Mouse (Mus musculus) common myeloid progenitor, adult 5-6 weeks (primary cell): ENCODE data around the gene Ttll6. TPM values are rescaled to one million over a fixed set of nuclear protein-coding genes. Genes with fewer than 3 reads are reported as not detected.
A peak's percentile ranks its signal among the peaks of the same experiment; 100 is the strongest.
"Not testable (repeated sequence)": the region's sequence is repeated elsewhere in the genome, so short reads cannot be mapped to it uniquely, and the experiment has no call there.

ENCODE experiments used
- ATAC-seq: replicated peaks from 2 replicates; pipeline ENCODE4 v1.8.0; 2016; ENCODE audit warnings: low read depth, mild to moderate bottlenecking, moderate TSS enrichment, inconsistent platforms; ENCODE audit not compliant: poor library complexity, severe bottlenecking
- total RNA-seq: library from RNA; stranded (forward); fragments of 200-1000, 187-1606 nt; gene quantifications from 2 replicates; pipeline ENCODE4 v1.2.3, GENCODE M21; 2017

Ttll6 gene
- not detected in 2 replicates for total RNA-seq

DNA sequence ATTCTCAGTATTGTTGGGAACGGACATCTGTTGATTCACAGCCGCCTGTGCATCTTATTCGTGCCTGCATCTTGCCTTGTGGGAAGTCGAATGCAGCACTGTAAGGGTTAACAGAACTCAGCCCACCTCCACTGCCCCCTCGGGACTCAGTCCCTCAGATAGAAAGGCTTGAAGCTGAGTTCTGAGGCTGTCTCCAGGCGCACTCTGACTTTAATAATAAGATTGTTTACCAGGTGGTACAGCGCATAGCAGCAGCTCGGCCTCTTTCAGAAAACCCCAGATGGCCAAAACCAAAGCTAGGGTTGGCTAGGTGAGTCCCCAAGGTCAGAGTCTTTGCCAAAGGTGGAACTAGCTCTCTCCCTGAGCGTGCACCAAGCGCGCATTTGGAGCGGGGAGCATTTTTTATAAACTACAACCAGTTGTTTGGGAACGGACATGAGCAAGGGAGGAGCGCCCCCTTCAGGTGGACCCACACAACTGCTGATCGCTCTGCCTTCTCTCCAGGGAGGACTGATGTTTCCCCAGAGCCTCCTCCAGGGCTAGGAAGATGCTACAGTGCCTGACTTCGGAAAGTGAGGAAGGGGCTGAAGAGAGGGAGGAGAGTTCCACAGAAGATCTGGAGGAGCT is at the start of gene Ttll6:
Gene Ttll6 (plus strand): TSS at position 548 of the 627 bp plus-strand sequence.
- ATAC-seq, result peak; percentile 72; the same call in 1 of the 2 replicates

DNA sequence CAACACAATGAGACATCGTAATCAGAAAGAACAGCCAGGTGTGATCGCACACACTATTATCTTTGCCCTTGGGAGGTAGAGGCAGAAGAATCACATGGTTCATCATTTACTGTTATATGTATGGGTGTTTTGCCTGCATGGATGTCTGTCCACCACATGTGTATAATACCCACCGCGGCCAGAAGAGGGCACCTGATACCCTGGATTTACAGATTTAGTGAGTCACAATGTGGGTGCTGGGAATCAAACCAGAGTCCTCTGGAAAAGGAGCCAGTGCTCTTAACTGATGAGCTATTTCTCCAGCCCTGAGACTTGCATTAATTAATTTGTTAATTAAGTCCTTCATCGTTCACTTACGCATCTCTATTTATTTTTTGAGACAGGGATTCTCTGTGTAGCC is 45.6 kb upstream of the Ttll6 start:
- ATAC-seq, result no peak

DNA sequence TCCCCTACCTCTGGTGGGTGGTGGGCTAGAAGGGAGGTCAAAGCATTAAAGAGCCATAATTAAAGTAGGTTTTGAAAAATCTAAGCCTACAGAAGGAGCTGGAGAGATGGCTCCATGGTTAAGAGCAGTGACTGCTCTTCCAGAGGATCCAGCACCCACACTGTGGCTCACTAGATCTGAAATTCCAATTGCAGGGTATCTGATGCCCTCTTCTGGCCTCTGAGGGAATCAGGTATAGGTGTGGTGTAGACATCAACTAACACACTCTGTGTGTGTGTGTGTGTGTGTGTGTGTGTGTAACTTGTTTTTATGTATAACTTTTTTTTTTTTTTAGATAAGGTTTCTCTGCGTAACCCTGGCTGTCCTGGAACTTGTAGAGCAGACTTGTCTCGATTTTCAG is 42.5 kb upstream of the Ttll6 start:
- ATAC-seq, result no peak

DNA sequence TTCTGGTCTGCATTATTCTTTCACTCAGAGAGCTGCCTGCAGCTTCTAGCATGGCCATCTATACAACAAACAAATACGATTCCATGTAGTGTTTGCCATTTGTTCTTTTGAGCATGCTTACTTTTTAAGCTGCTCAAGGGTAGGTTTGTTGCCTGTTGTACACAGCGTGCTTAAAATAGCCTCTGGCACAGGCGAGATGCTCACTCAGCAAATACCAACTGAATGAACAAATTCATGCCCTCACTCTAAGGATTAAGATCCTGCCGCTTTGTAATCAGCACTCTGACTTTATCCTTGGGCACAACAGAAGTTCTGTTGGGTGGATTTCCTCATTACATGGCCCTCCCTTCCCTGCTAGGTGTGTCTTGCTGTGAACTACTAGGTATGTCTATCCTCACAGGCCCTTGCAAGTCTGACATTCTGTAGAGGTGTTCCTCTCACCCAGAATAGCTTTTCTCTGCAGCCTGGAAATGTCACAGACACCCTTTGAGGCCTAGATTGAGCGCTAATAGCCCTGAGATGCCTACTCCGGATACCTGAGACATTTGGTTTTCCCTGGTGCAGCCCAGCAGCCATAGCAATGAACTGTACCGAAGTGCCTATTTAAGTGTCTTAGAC is 40.8 kb upstream of the Ttll6 start:
- ATAC-seq, result no peak

DNA sequence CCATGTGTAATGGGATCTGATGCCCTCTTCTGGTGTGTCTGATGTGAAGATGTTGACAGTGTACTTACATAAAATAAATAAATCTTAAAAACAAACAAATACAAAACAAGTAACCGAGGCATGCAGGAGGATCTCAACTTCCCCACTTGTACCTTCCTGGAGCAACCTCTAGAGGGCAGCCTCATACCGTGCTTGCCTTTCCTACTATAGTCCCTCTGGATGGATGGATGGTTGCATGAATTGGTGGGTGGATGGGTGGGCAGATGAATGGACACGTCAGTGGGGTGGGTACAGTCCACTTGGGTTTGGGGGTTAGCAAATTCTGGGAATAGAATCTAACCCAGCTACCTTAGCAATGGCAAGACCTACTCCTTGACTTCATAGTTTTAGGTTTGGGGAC is 40.2 kb upstream of the Ttll6 start:
- peak; percentile 77 for ATAC-seq

DNA sequence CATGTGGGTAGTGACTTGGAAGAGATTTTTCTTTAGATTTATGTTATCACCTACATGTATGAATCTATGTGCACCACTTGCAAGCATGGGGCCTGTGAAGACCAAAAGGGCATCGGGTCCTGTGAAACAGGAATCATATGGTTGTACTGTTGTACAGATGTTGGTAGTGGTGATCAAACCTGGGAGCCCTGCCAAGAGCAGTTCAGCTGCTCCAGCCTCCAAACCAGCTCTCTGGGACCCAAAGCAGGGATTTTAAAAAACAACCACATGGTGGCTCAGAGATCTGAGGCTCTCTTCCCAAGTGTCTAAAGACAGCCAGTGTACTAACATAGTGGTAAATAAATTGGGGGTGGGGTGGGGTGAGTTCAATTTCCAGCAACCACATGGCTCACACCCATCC is 25.2 kb upstream of the Ttll6 start:
- ATAC-seq, result no peak

DNA sequence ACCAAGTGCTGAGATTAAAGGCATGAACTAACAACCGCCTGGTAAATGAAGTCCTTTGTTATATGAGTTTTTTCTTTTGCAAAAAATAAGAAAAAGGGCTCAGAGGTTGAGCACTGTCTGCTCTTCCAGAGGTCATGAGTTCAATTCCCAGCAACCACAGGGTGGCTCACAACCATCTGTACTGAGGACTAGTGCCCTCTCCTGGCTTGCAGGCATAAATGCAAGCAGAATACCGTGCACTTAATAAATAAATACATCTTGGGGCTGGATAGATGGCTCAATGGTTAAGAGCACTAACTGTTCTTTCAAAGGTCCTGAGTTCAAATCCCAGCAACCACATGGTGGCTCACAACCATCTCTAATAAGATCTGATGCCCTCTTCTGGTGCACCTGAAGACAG is 22.6 kb upstream of the Ttll6 start:
- ATAC-seq, result not testable (repeated sequence)

DNA sequence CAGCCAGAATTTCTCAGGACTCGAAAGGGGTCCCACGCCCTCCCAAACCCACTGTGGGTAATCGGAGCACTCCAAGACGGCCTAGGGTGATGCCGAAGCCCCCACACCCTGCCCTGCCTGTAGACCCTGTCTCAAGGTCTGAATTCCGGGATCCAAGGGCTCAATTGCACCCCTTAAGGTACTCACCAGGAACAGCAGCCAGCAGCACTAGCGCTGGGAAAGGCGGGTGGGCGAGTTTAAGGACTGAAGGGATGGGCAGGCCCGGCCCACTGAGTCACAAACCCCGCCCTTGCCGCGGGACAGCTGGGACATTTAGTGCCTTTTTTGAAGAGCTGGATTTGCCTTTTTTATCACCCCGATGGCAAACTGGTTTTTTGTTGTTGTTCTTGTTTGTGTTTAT is 21.8 kb upstream of the Ttll6 start, which contains the start of gene Calcoco2:
Gene Calcoco2 (minus strand): TSS at position 214 of the 400 bp plus-strand sequence.
- ATAC-seq, result no peak

DNA sequence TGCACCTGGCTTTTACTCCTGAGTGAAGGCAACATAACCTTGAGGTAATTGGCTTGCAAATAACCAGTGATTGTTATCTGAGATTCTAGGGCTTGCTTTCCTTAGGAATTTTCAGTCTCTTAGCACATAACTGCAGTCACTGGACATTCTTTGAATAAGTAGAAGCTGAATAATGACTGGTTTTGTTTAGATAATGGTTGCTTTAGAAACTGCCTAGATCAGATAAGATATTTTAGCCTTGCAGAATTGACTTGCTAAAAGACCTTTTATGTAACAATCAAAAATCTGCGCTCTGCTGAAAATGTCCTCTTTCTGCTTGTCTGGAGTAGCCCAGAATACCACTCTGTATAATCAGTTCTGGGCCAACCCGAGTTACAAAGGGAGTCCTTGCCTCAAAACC is 19.5 kb upstream of the Ttll6 start:
- ATAC-seq, result no peak

DNA sequence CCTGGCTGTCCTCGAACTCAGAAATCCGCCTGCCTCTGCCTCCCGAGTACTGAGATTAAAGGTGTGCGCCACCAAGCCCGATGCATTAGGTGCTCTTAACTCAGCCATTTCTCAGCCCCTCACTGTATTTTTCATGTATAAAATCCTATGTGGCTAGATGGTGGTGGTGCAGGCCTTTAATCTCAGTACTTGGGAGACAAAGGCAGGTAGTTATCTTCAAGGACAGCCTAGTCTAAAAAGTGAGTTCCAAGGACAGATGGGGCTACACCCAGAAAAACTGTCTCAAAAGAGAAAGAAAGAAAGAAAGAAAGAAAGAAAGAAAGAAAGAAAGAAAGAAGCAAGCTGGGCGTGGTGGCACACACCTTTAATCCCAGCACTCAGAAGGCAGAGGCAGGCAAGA is 18.2 kb upstream of the Ttll6 start:
- ATAC-seq, result no peak

DNA sequence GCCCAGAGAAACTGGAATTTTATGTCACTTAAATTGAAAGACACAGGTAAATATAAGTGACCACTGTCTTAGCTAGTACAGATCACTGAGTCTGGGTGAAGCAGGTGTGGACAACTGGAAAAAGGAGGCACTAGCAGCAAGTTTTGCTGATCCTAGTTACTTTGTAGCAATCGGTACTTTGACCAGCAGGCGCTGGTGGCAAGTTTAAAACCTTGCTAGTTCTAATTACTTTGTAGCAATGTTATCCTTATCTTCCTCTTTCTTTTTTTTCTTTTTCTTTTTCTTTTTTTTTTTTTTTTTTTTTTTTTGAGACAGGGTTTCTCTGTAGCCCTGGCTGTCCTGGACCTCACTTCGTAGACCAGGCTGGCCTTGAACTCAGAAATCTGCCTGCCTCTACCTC is 17.5 kb upstream of the Ttll6 start:
- ATAC-seq, result no peak

DNA sequence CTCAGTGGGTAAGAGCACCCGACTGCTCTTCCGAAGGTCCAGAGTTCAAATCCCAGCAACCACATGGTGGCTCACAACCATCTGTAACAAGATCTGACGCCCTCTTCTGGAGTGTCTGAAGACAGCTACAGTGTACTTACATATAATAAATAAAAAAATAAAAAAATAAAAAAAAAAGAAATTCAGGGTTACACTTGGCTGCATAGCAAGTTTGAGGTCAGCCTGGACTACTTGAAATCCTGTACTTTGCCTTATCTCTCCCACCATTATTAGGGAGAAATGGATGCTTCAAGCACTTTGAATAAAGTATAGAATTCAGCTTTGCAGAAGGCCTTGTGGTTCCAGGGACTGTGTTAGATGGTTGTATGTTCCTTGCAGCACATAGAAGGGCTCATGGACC is 16.7 kb upstream of the Ttll6 start:
- not testable (repeated sequence) for ATAC-seq

DNA sequence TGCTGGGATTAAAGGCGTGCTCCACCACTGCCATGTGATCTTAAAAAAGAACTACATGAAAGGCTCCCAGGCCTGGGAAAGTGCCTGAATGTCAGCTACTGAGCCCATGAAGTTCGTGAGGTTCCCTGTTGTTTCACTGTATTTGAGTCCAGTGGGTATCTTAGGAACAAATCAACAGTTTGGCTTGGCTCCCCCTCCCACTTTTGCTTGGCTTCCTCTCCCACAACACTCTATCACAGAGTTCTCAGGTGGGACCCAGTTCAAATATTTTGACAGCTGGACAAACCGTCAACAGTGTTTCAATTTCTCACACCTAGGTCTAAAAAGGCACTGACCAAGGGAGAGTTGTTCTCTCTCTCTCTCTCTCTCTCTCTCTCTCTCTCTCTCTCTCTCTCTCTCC is 14.2 kb upstream of the Ttll6 start:
- ATAC-seq, result no peak

DNA sequence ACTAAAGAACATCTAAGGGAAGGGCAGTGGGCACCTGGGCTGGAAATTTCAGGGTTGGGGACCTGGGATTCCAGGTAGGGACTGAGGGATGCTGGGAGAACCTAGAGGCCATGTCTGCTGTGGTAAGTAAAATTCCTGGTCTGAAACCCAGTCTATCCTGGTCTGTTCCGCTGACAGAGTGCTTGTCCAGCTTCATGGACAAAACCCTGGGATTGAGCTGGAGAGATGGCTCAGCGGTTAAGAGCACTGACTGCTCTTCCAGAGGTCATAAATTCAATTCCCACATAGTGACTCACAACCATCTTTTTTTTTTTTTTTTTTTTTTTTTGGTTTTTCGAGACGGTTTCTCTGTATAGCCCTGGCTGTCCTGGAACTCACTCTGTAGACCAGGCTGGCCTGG is 10.8 kb upstream of the Ttll6 start:
- not testable (repeated sequence) for ATAC-seq

DNA sequence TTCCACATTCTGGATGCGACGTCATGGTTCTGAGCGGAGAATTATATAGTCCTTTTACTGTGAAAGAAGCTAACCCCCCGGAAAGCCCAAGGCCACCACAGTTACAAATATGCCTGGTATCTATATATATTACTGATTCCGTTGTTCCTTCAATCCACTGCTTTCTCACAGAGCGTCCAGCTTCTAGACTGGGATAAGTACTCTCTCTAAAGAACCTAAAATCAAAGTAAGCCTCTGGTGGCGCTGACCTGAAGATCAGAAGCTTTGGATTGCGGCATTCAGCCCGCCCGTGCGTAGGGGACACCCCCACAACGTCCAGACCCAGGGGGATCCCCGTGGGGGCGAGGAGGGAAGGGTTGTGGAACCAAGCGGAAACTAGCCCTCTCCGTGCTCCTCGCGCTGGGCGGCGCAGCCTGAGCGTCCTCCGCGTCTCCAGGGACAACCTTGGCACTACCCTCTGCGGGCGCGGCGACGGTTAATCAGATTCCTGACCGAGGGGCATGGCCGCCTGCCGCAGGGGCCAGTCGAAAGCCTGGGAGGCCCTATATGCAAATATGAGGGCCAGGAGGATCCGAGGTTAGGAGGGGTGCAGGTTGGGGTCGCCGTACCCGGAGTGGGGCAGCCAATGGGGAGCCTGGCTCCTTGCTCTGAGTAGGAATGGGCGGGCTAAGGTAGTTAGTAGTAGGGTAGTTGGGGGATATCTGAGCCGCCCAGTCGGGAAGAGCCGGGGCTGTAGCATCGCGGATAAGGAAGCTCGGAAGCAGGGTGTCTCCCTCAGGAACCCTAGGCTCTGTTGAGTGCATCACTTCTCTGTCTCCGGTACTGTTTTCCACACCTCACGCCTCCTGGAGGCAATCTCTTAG is 9.3 kb upstream of the Ttll6 start:
- peak; percentile 50 for ATAC-seq

DNA sequence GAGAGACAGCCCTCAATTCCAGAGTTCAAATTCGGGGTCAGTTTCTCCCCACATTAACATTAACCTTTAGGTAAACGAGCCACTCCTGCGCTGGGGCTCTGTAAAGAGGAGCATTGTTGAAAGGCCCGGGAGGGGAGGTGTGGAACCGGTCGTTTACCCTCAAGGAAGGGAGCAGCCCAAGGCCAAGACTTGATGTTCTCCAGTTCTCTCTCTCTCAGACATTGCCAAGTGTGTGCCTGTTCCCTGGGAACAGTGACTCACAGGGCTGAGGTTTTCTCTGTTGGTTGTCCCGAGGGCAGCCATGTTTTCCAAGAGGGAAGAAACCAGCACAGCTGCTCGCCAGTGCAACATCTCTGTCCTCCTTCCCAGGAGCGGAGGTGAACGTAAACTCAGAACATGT is 3.0 kb upstream of the Ttll6 start:
- no peak for ATAC-seq

DNA sequence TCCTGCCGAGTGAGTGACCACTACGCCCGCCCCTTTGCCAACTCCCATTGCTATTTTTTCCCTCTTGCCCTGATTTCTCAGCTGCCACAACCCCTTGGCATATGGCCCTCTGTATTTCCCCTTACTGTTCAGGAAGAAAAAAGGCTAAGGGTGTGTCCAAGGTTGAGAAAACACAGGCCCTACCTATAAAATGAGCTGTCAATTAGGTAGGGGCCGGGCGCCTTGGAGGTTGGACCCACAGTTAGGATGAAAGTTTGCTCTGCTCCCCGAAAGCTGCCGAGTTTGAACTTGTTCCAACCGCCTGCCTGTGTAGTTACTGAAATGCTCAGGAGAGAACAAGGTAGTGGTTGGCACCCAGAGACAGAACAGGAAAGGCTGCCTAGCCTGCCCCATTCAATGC is 2.3 kb downstream of the Ttll6 start:
- no peak for ATAC-seq

DNA sequence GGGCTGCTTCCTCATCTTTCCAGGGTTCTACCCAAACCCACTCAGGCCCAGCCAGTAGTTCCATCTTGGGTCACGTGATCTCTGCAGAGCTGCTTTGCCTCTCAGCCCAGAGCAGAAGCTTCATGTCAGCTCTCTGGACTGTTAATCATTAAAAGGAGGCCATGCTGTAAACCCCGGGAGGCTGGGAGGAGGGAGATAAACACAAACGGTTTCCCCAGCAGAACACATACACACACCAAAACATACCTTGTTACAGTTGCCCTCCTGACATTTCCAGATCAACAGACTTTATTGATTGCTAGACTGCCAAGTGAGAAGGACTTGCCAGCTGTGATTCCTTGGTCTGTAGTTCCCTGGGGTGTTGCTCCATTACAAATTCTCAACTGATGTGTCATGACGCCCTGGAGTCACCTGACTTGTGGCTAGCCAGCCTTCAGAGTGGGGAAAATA is 7.2 kb downstream of the Ttll6 start:
- ATAC-seq, result no peak

DNA sequence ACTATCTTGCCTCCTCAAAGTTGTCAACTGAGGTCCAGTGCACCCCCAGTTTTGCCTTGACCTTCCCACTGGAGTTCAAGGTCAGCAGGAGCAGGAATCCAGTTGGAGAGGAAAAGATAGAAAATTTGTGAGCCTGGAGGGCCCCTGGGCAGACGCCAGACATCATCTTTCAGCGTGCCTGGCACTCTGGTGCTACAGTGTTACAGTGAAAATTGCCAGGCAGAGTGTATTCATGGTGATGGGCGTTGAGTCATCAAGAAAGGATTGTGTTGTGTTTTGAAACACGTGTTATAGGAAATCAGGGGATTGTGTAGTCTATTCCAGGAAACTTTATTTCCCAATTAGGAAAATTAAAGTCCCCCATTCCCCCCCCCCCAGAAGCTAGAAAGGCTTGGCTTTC is 10.2 kb downstream of the Ttll6 start:
- ATAC-seq, result no peak

DNA sequence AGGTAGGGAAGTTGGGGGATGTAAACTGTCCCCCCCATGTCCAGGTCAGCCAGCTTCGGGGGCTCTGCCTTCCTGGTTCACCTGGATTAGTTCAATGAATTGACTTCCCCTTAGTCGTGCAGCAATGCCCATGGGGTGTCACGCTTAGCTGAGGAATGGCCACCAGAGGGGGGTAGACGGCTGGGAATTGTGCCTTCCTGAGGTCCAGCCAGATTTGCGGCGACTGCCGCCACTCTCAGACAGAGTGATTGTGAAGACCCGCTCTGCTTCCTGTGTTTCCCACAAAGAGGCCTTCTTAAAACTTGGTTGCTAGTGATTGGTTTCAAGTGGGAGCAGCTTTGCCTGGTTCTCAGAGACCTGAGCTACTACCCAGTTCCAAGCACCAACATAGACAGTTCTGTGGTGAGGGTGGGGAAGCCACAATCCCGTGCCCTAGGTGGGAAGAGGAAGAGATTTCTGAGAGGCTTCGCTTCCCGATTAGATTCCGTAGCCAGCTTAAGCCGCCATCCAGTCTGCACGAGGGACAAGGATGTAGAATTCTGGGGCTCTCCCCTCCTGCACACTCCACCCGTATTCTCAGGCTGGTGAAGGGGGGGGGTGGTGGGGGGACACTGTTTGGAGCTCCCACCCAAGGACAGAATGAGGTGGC is 12.2 kb downstream of the Ttll6 start:
- ATAC-seq, result peak; percentile 87; the same call in 1 of the 2 replicates

DNA sequence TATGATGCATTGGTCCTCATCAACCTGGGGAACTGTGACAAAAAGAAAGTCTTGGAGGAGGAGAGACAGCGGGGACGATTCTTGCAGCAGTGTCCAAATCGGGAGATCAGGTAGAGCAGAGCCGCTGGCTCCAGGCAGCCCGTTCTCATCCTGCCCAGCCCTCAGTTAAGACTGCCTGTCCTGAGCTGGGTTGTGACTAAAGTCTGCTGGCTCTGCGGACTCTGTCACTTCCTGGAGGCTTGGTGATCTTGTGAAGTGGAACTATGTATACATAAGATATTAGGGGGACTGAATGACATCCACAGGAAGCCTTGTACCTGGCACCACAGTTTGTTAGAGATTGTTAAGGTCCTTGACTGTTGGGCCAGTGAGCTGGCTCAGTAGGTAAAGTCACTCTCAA is 13.9 kb downstream of the Ttll6 start:
- ATAC-seq, result no peak
